Mouse (Mus musculus): Measurements from ENCODE around the gene Gabbr2. TPM values are rescaled to one million over a fixed set of nuclear protein-coding genes. Genes with fewer than 3 reads are reported as not detected.

Gene Gabbr2
- polyA plus RNA-seq, 1 experiment, result 3.2 TPM

DNA sequence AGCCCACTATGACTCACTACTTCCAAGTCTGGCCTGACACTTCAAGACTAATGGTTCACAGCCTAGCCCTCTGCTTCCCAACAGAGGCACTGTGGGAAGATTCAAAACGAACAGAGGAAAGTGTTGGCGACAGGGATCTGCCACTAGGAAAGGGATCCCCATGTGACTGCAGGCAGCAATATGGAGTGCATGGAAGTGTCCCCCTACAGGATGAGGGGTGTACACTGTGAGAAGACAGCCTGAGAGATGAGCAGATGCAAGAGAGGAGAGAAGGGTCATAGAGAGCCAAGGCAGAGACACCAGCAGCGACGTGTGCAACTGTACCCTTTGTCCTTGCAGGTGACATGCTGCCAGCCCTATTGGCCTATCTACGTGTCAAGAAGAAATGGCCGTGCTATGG is 32.3 kb upstream of the Gabbr2 start:
- TF ChIP-seq CTCF (IDR thresholded peaks at IDR 0.05; ENCODE audit: control insufficient read depth, insufficient read depth, insufficient replicate concordance, low read depth, low read length) (no peak), POLR2A (IDR thresholded peaks at IDR 0.05; ENCODE audit: control insufficient read depth, low read depth, low read length) (no peak)

GRCm38 (mm10) chr4:47022804-47023603 is 31.3 kb upstream of the Gabbr2 start:
- no peaks in the 10 kb centered on the region for H3K27me3 ChIP-seq (ENCODE audit: control insufficient read depth, insufficient read depth, low read length)
- H3K27ac ChIP-seq (ENCODE audit: control insufficient read depth, insufficient read depth, low read depth, low read length), result no peak overlapping the region
- H3K4me1 ChIP-seq (ENCODE audit: control insufficient read depth, insufficient read depth, low read length), result no peaks in the 10 kb centered on the region
- no peaks in the 10 kb centered on the region for H3K36me3 ChIP-seq (ENCODE audit: control insufficient read depth, insufficient read depth, low read length)
- H3K4me3 ChIP-seq (ENCODE audit: control insufficient read depth, low read depth, low read length), result no peak overlapping the region
- no peak for TF ChIP-seq POLR2A (IDR thresholded peaks at IDR 0.05; ENCODE audit: control insufficient read depth, low read depth, low read length)
- TF ChIP-seq CTCF (IDR thresholded peaks at IDR 0.05; ENCODE audit: control insufficient read depth, insufficient read depth, insufficient replicate concordance, low read depth, low read length), result no peak

More for the DNA sequence above, 32.3 kb upstream of the Gabbr2 start:
- no peaks in the 10 kb centered on the region for H3K36me3 ChIP-seq (ENCODE audit: control insufficient read depth, insufficient read depth, low read length)
- H3K4me1 ChIP-seq (ENCODE audit: control insufficient read depth, insufficient read depth, low read length), result no peaks in the 10 kb centered on the region
- H3K27ac ChIP-seq (ENCODE audit: control insufficient read depth, insufficient read depth, low read depth, low read length), result no peak overlapping the region
- H3K27me3 ChIP-seq (ENCODE audit: control insufficient read depth, insufficient read depth, low read length), result no peaks in the 10 kb centered on the region
- H3K4me3 ChIP-seq (ENCODE audit: control insufficient read depth, low read depth, low read length), result no peak overlapping the region

DNA sequence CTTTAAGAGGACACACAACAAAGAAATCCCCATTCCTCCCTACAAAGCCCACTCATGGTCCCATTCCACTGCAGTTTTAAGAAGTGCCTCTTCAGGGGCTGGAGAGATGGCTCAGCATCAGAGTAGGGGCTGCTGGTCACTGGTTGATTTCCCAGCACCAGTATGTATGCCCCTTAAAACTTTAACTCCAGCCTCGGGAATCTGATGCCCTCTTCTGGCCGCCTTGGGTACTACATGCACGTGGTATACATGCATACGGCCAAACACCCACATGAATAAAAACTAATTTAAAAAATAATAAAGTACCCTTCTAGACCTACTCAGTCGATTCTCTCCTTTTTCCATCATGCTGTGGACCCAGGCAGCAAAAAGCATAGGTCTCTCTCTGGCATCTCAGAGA is 28.9 kb upstream of the Gabbr2 start:
- TF ChIP-seq CTCF (IDR thresholded peaks at IDR 0.05; ENCODE audit: control insufficient read depth, insufficient read depth, insufficient replicate concordance, low read depth, low read length), result peak; percentile 50; the same call in 1 of the 2 replicates
- TF ChIP-seq POLR2A (IDR thresholded peaks at IDR 0.05; ENCODE audit: control insufficient read depth, low read depth, low read length), result no peak
- H3K27me3 ChIP-seq (ENCODE audit: control insufficient read depth, insufficient read depth, low read length), result no peaks in the 10 kb centered on the region
- H3K4me3 ChIP-seq (ENCODE audit: control insufficient read depth, low read depth, low read length), result no peak overlapping the region

GRCm38 (mm10) chr4:47015156-47015555 is 23.5 kb upstream of the Gabbr2 start:
- Histone ChIP-seq H3K27ac (ENCODE audit: control insufficient read depth, insufficient read depth, low read depth, low read length) (no peak overlapping the region), H3K4me3 (ENCODE audit: control insufficient read depth, low read depth, low read length) (no peak overlapping the region), H3K36me3 (ENCODE audit: control insufficient read depth, insufficient read depth, low read length) (no peaks in the 10 kb centered on the region), H3K4me1 (ENCODE audit: control insufficient read depth, insufficient read depth, low read length) (peaks cover 3% of the 10 kb centered on the region), H3K27me3 (ENCODE audit: control insufficient read depth, insufficient read depth, low read length) (no peaks in the 10 kb centered on the region)
- TF ChIP-seq POLR2A (IDR thresholded peaks at IDR 0.05; ENCODE audit: control insufficient read depth, low read depth, low read length) (no peak), CTCF (IDR thresholded peaks at IDR 0.05; ENCODE audit: control insufficient read depth, insufficient read depth, insufficient replicate concordance, low read depth, low read length) (no peak)

More for the DNA sequence above, 28.9 kb upstream of the Gabbr2 start:
- no peaks in the 10 kb centered on the region for H3K36me3 ChIP-seq (ENCODE audit: control insufficient read depth, insufficient read depth, low read length)
- no peak overlapping the region for H3K27ac ChIP-seq (ENCODE audit: control insufficient read depth, insufficient read depth, low read depth, low read length)
- no peaks in the 10 kb centered on the region for H3K4me1 ChIP-seq (ENCODE audit: control insufficient read depth, insufficient read depth, low read length)

DNA sequence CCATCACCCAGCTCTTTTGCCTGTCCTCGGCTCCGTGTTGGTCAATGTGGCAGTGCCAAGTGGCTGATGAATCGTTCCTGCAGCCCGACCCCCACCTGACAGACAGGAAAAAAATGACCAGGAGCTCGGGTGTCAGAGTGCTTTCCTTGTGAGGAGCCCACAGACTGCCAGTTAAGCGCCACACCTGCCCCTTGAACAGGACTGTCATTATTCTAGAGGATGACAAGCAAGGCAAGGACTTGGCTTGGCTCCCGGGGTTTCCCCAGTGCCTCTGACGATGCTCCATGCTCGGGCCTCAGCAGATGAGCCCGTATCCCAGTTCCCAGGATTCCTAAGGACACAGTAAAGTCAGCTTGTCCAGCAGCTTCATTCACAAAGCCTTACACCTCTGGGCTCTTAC is 20.8 kb upstream of the Gabbr2 start:
- Histone ChIP-seq H3K27ac (ENCODE audit: control insufficient read depth, insufficient read depth, low read depth, low read length) (no peak overlapping the region), H3K36me3 (ENCODE audit: control insufficient read depth, insufficient read depth, low read length) (no peaks in the 10 kb centered on the region), H3K4me1 (ENCODE audit: control insufficient read depth, insufficient read depth, low read length) (peaks cover 3% of the 10 kb centered on the region), H3K4me3 (ENCODE audit: control insufficient read depth, low read depth, low read length) (no peak overlapping the region), H3K27me3 (ENCODE audit: control insufficient read depth, insufficient read depth, low read length) (no peaks in the 10 kb centered on the region)
- TF ChIP-seq POLR2A (IDR thresholded peaks at IDR 0.05; ENCODE audit: control insufficient read depth, low read depth, low read length) (no peak), CTCF (IDR thresholded peaks at IDR 0.05; ENCODE audit: control insufficient read depth, insufficient read depth, insufficient replicate concordance, low read depth, low read length) (no peak)

DNA sequence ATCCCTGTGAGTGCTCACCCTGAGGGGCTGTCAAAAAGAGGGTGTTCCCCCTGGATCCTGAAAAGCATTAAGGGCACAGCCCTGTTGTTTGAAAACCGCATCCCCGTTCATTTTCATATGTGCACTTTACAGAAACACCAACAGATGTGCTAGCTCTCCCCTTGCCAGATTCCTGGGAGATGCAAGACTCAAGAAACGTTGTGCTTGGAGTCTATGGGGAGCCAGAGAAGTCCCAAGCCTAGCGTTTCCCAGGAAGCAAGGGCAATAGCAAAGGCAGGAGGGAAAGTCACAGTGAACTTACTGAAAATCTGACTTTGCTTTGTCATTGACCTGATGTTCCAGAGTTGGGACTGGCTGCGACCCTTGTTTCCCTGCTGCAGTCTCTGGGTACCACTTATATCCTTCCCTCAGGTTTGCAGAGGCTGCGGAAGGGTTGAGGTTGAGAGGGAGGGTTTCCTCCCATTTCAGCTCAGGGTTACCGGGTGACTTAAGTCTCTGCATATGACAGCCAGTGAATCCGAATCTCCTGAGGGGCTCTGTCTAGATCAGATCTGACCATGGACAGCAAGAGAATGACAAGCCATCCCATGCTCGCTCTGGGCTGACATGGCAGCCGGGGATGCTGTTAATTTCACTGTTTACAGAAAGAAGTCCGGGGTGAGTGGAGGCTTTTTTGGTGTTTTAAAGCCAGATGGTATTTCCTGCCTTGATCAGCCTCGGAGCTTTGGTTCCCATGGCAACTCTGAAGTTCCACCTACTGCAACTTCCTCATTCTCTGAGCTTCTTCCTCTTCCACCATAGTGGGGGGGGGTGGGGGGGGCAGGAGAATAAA is 18.9 kb upstream of the Gabbr2 start:
- H3K27me3 ChIP-seq (ENCODE audit: control insufficient read depth, insufficient read depth, low read length), result no peaks in the 10 kb centered on the region
- TF ChIP-seq POLR2A (IDR thresholded peaks at IDR 0.05; ENCODE audit: control insufficient read depth, low read depth, low read length) (no peak), CTCF (IDR thresholded peaks at IDR 0.05; ENCODE audit: control insufficient read depth, insufficient read depth, insufficient replicate concordance, low read depth, low read length) (no peak)
- no peaks in the 10 kb centered on the region for H3K36me3 ChIP-seq (ENCODE audit: control insufficient read depth, insufficient read depth, low read length)
- no peak overlapping the region for H3K27ac ChIP-seq (ENCODE audit: control insufficient read depth, insufficient read depth, low read depth, low read length)
- peak overlapping the region; percentile 43 for H3K4me3 ChIP-seq (ENCODE audit: control insufficient read depth, low read depth, low read length)
- peaks cover 3% of the 10 kb centered on the region for H3K4me1 ChIP-seq (ENCODE audit: control insufficient read depth, insufficient read depth, low read length)

All from testis, adult 2 months (tissue).